Mouse (Mus musculus): ENCODE results near the gene Lgr6.

The Lgr6 gene

GRCm38 (mm10) chr1:134955637-134956176 is 149.4 kb downstream of the Lgr6 start, which contains the start of gene Ppp1r12b:
Gene Ppp1r12b (minus strand): TSS chr1:134955942.
- DNase-seq (ENCODE audit: low spot score) = peak; percentile 99

- peak; percentile 16 for DNase-seq (ENCODE audit: low spot score)
Measured at GRCm38 (mm10) chr1:134955050-134955636, 149.9 kb downstream of the Lgr6 start.

- DNase-seq (ENCODE audit: low spot score) = no peak
Measured at GRCm38 (mm10) chr1:134949946-134950345, 155.1 kb downstream of the Lgr6 start.

GRCm38 (mm10) chr1:134947590-134947989 is 157.5 kb downstream of the Lgr6 start:
- no peak for DNase-seq (ENCODE audit: low spot score)

GRCm38 (mm10) chr1:134942898-134943297 is 162.2 kb downstream of the Lgr6 start:
- DNase-seq (ENCODE audit: low spot score) = no peak

- no peak for DNase-seq (ENCODE audit: low spot score)
Measured at GRCm38 (mm10) chr1:134940863-134941262, 164.2 kb downstream of the Lgr6 start.

- DNase-seq (ENCODE audit: low spot score) = no peak
Measured at GRCm38 (mm10) chr1:134938233-134938632, 166.8 kb downstream of the Lgr6 start.

GRCm38 (mm10) chr1:134936335-134936734 is 168.7 kb downstream of the Lgr6 start:
- no peak for DNase-seq (ENCODE audit: low spot score)

All from embryo, embryonic 10 days (tissue).